Mouse (Mus musculus): Measurements from ENCODE around the gene Sfpq.
A peak's percentile ranks its signal among the peaks of the same experiment; 100 is the strongest.
"Not testable (repeated sequence)": the region's sequence is repeated elsewhere in the genome, so short reads cannot be mapped to it uniquely, and the experiment has no call there.

Sfpq gene

DNA sequence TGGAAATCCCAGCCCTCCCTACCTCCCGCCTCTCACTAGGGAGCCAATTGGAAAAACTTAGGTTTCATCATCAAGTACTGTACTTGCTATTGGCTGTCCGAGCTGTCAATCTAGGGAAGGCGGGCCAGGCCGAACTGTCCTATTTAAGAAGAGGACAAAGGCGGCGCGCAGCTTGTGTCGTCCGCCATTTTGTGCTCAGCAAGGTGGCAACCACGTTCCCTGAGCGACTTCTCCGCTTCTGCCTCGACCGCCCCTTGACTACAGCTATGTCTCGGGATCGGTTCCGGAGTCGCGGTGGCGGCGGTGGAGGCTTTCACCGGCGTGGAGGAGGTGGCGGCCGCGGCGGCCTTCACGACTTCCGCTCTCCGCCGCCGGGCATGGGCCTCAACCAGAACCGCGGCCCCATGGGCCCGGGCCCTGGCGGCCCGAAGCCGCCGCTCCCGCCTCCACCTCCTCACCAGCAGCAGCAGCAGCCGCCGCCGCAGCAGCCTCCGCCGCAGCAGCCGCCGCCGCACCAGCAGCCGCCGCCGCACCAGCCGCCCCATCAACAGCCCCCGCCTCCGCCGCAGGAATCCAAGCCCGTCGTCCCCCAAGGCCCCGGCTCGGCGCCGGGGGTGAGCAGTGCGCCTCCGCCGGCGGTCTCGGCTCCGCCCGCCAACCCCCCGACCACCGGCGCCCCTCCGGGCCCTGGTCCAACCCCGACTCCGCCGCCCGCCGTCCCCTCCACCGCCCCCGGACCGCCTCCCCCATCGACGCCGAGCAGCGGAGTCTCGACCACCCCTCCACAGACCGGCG is at the start of gene Sfpq:
TSS of gene Sfpq (plus strand) at position 174 of the 795 bp plus-strand sequence.
- DNase-seq (ENCODE audit: low read depth) = peak; percentile 99

GRCm38 (mm10) chr4:126977467-126977866 is 43.7 kb upstream of the Sfpq start:
- DNase-seq (ENCODE audit: low read depth) = peak; percentile 38

- DNase-seq (ENCODE audit: low read depth) = no peak
Measured at GRCm38 (mm10) chr4:126978706-126979105, 42.4 kb upstream of the Sfpq start.

DNA sequence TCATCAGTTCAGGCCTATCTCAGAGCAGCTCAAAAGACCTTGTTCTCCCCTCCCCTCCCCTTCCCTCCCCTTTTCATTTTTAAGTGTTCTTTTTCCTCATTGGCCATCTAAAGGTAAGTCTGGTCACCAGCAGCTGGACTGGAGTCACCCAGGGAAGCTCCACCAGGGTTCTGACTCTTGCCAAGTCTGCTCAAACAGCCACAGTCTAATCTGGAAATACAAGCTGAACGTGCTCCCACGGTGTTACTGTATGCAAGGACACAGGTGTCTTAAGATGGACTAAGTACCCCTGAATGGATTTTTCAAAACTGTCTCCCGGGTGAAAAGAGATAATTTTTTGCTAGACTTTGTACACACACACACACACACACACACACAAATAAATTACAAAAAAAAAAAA is 37.8 kb upstream of the Sfpq start:
- DNase-seq (ENCODE audit: low read depth) = no peak

GRCm38 (mm10) chr4:126983736-126984525 is 37.2 kb upstream of the Sfpq start:
- DNase-seq (ENCODE audit: low read depth) = not testable (repeated sequence)

- no peak for DNase-seq (ENCODE audit: low read depth)
Measured at GRCm38 (mm10) chr4:126986768-126987167, 34.4 kb upstream of the Sfpq start.

GRCm38 (mm10) chr4:126988503-126988902 is 32.6 kb upstream of the Sfpq start:
- no peak for DNase-seq (ENCODE audit: low read depth)

GRCm38 (mm10) chr4:126990553-126990952 is 30.6 kb upstream of the Sfpq start:
- no peak for DNase-seq (ENCODE audit: low read depth)

- DNase-seq (ENCODE audit: low read depth) = peak; percentile 51
Measured at GRCm38 (mm10) chr4:126992356-126992755, 28.8 kb upstream of the Sfpq start.

- DNase-seq (ENCODE audit: low read depth) = not testable (repeated sequence)
Measured at GRCm38 (mm10) chr4:126999372-126999771, 21.8 kb upstream of the Sfpq start.

- no peak for DNase-seq (ENCODE audit: low read depth)
Measured at GRCm38 (mm10) chr4:127000601-127001105, 20.5 kb upstream of the Sfpq start.

DNA sequence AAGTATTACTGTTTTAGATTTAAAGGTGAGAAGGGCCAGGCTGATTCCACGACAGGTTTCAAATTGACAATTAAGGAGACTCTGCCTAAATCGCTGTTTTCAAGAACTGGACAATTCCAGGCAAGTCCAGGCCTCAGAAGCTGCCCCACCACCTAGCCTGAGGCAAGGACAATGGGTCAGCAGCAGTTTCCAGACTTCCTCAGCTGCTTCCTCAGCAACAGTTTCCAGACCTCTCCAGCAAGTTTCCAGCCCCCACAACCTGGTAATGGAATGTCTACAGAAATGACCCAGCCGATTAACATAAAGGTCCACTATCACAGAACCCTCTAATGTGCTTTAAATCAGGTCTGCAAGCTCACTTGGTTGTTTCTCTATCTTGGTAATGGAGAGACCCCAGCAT is 16.7 kb upstream of the Sfpq start:
- DNase-seq (ENCODE audit: low read depth) = no peak

- DNase-seq (ENCODE audit: low read depth) = no peak
Measured at GRCm38 (mm10) chr4:127005113-127005936, 15.8 kb upstream of the Sfpq start.

GRCm38 (mm10) chr4:127015294-127015993 is 5.7 kb upstream of the Sfpq start:
- peak; percentile 63 for DNase-seq (ENCODE audit: low read depth)

- DNase-seq (ENCODE audit: low read depth) = no peak
Measured at GRCm38 (mm10) chr4:127016366-127016765, 4.8 kb upstream of the Sfpq start.

DNA sequence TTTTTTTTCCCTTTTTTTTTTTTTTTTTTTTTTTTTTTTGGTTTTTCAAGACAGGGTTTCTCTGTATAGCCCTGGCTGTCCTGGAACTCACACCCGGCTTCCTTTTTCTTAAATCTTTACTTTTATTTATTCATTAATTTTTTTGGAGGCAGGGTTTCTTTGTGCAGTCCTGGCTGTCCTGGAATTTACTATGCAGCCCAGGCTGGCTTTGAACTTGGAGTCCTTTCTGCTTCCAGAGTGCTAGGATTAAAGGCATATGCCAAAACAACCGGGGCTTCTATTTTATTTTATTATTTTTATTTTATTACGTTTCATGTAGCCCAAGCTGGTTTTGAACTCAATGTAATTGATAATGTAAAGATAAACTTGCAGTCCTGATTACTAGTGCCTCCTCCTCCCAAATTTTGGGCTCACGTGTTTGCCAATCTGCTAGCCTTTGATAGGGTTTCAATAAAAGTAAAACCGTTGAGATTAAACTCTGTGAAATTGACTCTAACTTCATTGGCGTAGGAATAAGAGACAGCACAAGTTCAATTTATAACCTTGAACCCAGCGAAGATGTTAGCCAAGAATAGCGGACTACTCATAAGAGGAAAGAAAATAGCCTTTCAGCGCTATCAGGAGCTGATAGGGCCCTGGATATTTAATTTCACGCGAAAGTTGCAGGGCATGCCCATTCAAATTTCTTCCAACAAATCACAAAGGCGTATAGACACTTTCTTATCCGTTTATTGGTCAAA is 543 bp upstream of the Sfpq start:
- DNase-seq (ENCODE audit: low read depth) = no peak

DNA sequence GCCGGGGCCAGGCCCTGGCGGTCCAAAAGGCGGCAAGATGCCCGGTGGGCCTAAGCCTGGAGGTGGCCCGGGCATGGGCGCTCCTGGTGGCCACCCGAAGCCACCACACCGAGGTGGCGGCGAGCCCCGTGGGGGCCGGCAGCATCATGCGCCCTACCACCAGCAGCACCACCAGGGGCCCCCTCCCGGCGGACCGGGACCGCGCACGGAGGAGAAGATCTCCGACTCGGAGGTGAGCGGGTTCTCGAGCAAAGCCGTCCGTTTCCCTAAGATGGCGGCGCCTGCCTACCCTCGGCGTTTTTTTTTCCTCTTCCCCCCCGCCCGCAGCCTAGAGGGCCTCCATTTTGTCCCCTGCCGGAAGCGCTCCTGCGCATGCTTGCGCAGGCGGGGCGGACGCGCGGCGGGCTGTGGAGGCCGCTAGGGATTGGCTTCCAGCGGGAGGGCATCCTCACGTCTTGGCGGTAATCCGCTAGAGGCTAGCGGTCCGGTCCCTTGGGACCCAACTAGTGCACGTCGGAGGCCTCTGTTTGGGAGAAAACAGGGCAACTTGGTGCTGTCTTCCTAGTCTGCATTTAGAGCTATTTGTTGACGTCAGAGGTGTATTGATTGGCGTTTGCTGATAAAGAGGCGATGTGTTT is 984 bp downstream of the Sfpq start:
- DNase-seq (ENCODE audit: low read depth) = peak; percentile 83

- DNase-seq (ENCODE audit: low read depth) = no peak
Measured at GRCm38 (mm10) chr4:127023201-127023600, 2.1 kb downstream of the Sfpq start.

DNA sequence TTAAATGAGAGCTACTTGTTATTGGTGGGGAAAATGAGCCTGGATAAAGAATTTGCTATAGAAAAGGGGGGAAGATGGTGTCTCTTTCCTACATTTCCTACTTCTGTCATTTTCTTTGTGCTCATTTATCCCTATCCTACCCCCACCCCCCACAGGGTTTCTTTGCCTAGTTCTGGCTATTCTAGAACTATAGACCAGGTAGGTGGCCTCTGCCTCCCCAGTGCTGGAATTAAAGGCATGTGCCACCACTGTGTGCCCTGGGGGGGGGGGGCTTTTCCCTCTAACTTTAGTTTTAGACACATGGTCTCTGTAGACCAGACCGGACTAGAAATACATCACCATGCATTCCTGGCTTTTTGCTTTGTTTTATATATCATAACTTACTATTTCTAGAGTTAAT is 3.1 kb downstream of the Sfpq start:
- DNase-seq (ENCODE audit: low read depth) = no peak

DNA sequence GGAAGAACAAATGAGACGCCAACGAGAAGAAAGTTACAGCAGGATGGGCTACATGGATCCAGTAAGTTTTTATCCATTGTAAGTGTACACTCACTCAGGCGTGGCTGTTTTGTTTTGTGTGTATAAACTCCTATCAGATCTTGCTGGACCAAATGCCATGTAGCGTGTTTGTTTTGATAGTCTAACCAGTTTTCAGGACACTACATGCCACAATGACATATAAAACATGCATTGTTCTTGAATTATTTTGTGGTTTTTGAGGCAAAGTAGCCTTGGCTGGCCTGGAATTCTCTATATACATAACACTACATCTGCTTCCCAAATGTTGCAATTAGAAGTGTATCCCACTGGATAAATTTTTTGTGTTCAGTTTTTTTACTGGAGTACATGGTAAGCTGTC is 5.7 kb downstream of the Sfpq start:
- no peak for DNase-seq (ENCODE audit: low read depth)
